Mouse (Mus musculus): ENCODE results near the gene Dek. TPM values are rescaled to one million over a fixed set of nuclear protein-coding genes. Genes with fewer than 3 reads are reported as not detected.

The Dek gene
- polyA plus RNA-seq, 1 experiment from 2014 or later = 345 TPM

GRCm38 (mm10) chr13:47106580-47106888 is 533 bp upstream of the Dek start:
- H3K9ac ChIP-seq = peak overlapping the region; percentile 98
- no peaks in the 10 kb centered on the region; the same call in 1 of the 2 replicates for H3K36me3 ChIP-seq
- under 1% methylated on average over 20 of the region's 20 CpGs for WGBS
- H3K4me2 ChIP-seq (replicated peaks) = peak overlapping the region; percentile 68
- peak overlapping the region; percentile 93 for H3K4me3 ChIP-seq
- H3K9me3 ChIP-seq = no peaks in the 10 kb centered on the region
- H3K27me3 ChIP-seq = no peaks in the 10 kb centered on the region
- H3K4me1 ChIP-seq = peaks cover 23% of the 10 kb centered on the region
- peak; percentile 17; the same call in 1 of the 2 replicates for ATAC-seq (ENCODE audit: low FRiP score, low read depth)
- peak overlapping the region; percentile 100 for H3K27ac ChIP-seq

- Histone ChIP-seq H3K27ac (peak overlapping the region; percentile 100), H3K27me3 (no peaks in the 10 kb centered on the region), H3K36me3 (peaks cover 12% of the 10 kb centered on the region), H3K9me3 (no peaks in the 10 kb centered on the region), H3K9ac (peak overlapping the region; percentile 98), H3K4me1 (peaks cover 23% of the 10 kb centered on the region), H3K4me2 (replicated peaks) (peak overlapping the region; percentile 68), H3K4me3 (peak overlapping the region; percentile 93)
- WGBS = under 1% methylated on average over 25 of the region's 25 CpGs
- no peak for ATAC-seq (ENCODE audit: low FRiP score, low read depth)
Observed at GRCm38 (mm10) chr13:47104856-47105541, 1.0 kb downstream of the Dek start.

- Histone ChIP-seq H3K4me3 (peak overlapping the region; percentile 93), H3K4me1 (peaks cover 23% of the 10 kb centered on the region), H3K9ac (peak overlapping the region; percentile 98), H3K4me2 (replicated peaks) (peak overlapping the region; percentile 68), H3K9me3 (no peaks in the 10 kb centered on the region), H3K36me3 (peaks cover 18% of the 10 kb centered on the region), H3K27ac (no peak overlapping the region), H3K27me3 (no peaks in the 10 kb centered on the region)
- ATAC-seq (ENCODE audit: low FRiP score, low read depth) = no peak
- 19% methylated on average over 2 of the region's 2 CpGs for WGBS
Observed at GRCm38 (mm10) chr13:47104146-47104545, 1.9 kb downstream of the Dek start.

- no peaks in the 10 kb centered on the region for H3K9me3 ChIP-seq
- no peak overlapping the region for H3K9ac ChIP-seq
- no peak overlapping the region for H3K4me3 ChIP-seq
- H3K27me3 ChIP-seq = no peaks in the 10 kb centered on the region
- no peak overlapping the region for H3K4me2 ChIP-seq (replicated peaks)
- ATAC-seq (ENCODE audit: low FRiP score, low read depth) = no peak
- WGBS = 90% methylated on average over 2 of the region's 2 CpGs
- H3K36me3 ChIP-seq = peaks cover 40% of the 10 kb centered on the region
- peaks cover 20% of the 10 kb centered on the region for H3K4me1 ChIP-seq
- no peak overlapping the region for H3K27ac ChIP-seq
Observed at GRCm38 (mm10) chr13:47100587-47100986, 5.4 kb downstream of the Dek start.

GRCm38 (mm10) chr13:47099265-47099664 is 6.7 kb downstream of the Dek start:
- ATAC-seq (ENCODE audit: low FRiP score, low read depth) = no peak
- H3K27me3 ChIP-seq = no peaks in the 10 kb centered on the region
- no peak overlapping the region for H3K4me3 ChIP-seq
- no peak overlapping the region for H3K27ac ChIP-seq
- H3K4me2 ChIP-seq (replicated peaks) = no peak overlapping the region
- 85% methylated on average over 7 of the region's 7 CpGs for WGBS
- H3K4me1 ChIP-seq = peaks cover 18% of the 10 kb centered on the region
- H3K36me3 ChIP-seq = peaks cover 53% of the 10 kb centered on the region
- no peak overlapping the region for H3K9ac ChIP-seq
- H3K9me3 ChIP-seq = no peaks in the 10 kb centered on the region

- WGBS = 75% methylated on average over 2 of the region's 2 CpGs
- peaks cover 3% of the 10 kb centered on the region; the same call in 1 of the 2 replicates for H3K4me1 ChIP-seq
- no peak for ATAC-seq (ENCODE audit: low FRiP score, low read depth)
- no peak overlapping the region for H3K27ac ChIP-seq
- H3K9me3 ChIP-seq = no peaks in the 10 kb centered on the region
- H3K4me3 ChIP-seq = no peak overlapping the region
- H3K4me2 ChIP-seq (replicated peaks) = no peak overlapping the region
- H3K36me3 ChIP-seq = peaks cover 68% of the 10 kb centered on the region
- no peak overlapping the region for H3K9ac ChIP-seq
- H3K27me3 ChIP-seq = no peaks in the 10 kb centered on the region
Observed at GRCm38 (mm10) chr13:47096591-47096990, 9.4 kb downstream of the Dek start.

GRCm38 (mm10) chr13:47093791-47094190 is 12.2 kb downstream of the Dek start:
- 88% methylated on average over 2 of the region's 2 CpGs for WGBS
- peaks cover 61% of the 10 kb centered on the region for H3K36me3 ChIP-seq
- H3K4me2 ChIP-seq (replicated peaks) = no peak overlapping the region
- H3K9me3 ChIP-seq = no peaks in the 10 kb centered on the region
- no peak overlapping the region for H3K9ac ChIP-seq
- H3K27ac ChIP-seq = no peak overlapping the region
- no peak for ATAC-seq (ENCODE audit: low FRiP score, low read depth)
- H3K4me1 ChIP-seq = peaks cover 6% of the 10 kb centered on the region
- no peaks in the 10 kb centered on the region for H3K27me3 ChIP-seq
- no peak overlapping the region for H3K4me3 ChIP-seq

GRCm38 (mm10) chr13:47089271-47089670 is 16.7 kb downstream of the Dek start:
- Histone ChIP-seq H3K4me3 (no peak overlapping the region), H3K4me2 (replicated peaks) (no peak overlapping the region), H3K36me3 (peaks cover 58% of the 10 kb centered on the region), H3K9ac (no peak overlapping the region), H3K4me1 (peaks cover 3% of the 10 kb centered on the region; the same call in 1 of the 2 replicates), H3K27ac (no peak overlapping the region), H3K9me3 (no peaks in the 10 kb centered on the region), H3K27me3 (no peaks in the 10 kb centered on the region)
- no peak for ATAC-seq (ENCODE audit: low FRiP score, low read depth)
- 72% methylated on average over 2 of the region's 2 CpGs for WGBS

- H3K4me2 ChIP-seq (replicated peaks) = no peak overlapping the region
- no peaks in the 10 kb centered on the region for H3K9me3 ChIP-seq
Observed at GRCm38 (mm10) chr13:47088433-47088832, 17.6 kb downstream of the Dek start.

GRCm38 (mm10) chr13:47080905-47081505 is 25.0 kb downstream of the Dek start:
- Histone ChIP-seq H3K9ac (no peak overlapping the region), H3K36me3 (peaks cover 65% of the 10 kb centered on the region), H3K4me3 (no peak overlapping the region), H3K4me2 (replicated peaks) (no peak overlapping the region), H3K9me3 (no peaks in the 10 kb centered on the region), H3K27me3 (no peaks in the 10 kb centered on the region), H3K4me1 (no peaks in the 10 kb centered on the region), H3K27ac (no peak overlapping the region)
- WGBS = 93% methylated on average over 4 of the region's 4 CpGs
- no peak for ATAC-seq (ENCODE audit: low FRiP score, low read depth)

More at GRCm38 (mm10) chr13:47088433-47088832, 17.6 kb downstream of the Dek start:
- H3K4me1 ChIP-seq = peaks cover 3% of the 10 kb centered on the region; the same call in 1 of the 2 replicates
- no peak overlapping the region for H3K9ac ChIP-seq
- no peak for ATAC-seq (ENCODE audit: low FRiP score, low read depth)
- 93% methylated on average over 1 of the region's 1 CpGs for WGBS
- H3K4me3 ChIP-seq = no peak overlapping the region
- H3K36me3 ChIP-seq = peaks cover 52% of the 10 kb centered on the region
- no peaks in the 10 kb centered on the region for H3K27me3 ChIP-seq
- H3K27ac ChIP-seq = no peak overlapping the region

GRCm38 (mm10) chr13:47078799-47079198 is 27.2 kb downstream of the Dek start:
- no peak for ATAC-seq (ENCODE audit: low FRiP score, low read depth)
- H3K27me3 ChIP-seq = no peaks in the 10 kb centered on the region
- H3K4me1 ChIP-seq = no peaks in the 10 kb centered on the region
- H3K27ac ChIP-seq = no peak overlapping the region
- no peaks in the 10 kb centered on the region for H3K9me3 ChIP-seq
- 70% methylated on average over 5 of the region's 5 CpGs for WGBS
- no peak overlapping the region for H3K4me2 ChIP-seq (replicated peaks)
- H3K4me3 ChIP-seq = no peak overlapping the region
- peaks cover 65% of the 10 kb centered on the region for H3K36me3 ChIP-seq
- no peak overlapping the region for H3K9ac ChIP-seq

- no peaks in the 10 kb centered on the region for H3K9me3 ChIP-seq
- no peak overlapping the region for H3K9ac ChIP-seq
- H3K4me3 ChIP-seq = no peak overlapping the region
- H3K4me2 ChIP-seq (replicated peaks) = no peak overlapping the region
- peaks cover 70% of the 10 kb centered on the region for H3K36me3 ChIP-seq
- no peak overlapping the region for H3K27ac ChIP-seq
- ATAC-seq (ENCODE audit: low FRiP score, low read depth) = no peak
- H3K27me3 ChIP-seq = no peaks in the 10 kb centered on the region
- no peaks in the 10 kb centered on the region for H3K4me1 ChIP-seq
Observed at GRCm38 (mm10) chr13:47077367-47077766, 28.6 kb downstream of the Dek start.

- H3K9me3 ChIP-seq = no peaks in the 10 kb centered on the region
- H3K9ac ChIP-seq = no peak overlapping the region
- no peak overlapping the region for H3K4me2 ChIP-seq (replicated peaks)
- ATAC-seq (ENCODE audit: low FRiP score, low read depth) = no peak
- 80% methylated on average over 5 of the region's 5 CpGs for WGBS
- H3K27me3 ChIP-seq = no peaks in the 10 kb centered on the region
- H3K4me1 ChIP-seq = no peaks in the 10 kb centered on the region
- H3K36me3 ChIP-seq = peaks cover 66% of the 10 kb centered on the region
- H3K27ac ChIP-seq = no peak overlapping the region
- H3K4me3 ChIP-seq = no peak overlapping the region
Observed at GRCm38 (mm10) chr13:47076156-47076555, 29.8 kb downstream of the Dek start.
